Mouse (Mus musculus): ENCODE results near the gene Rasgef1a. TPM values are rescaled to one million over a fixed set of nuclear protein-coding genes. Genes with fewer than 3 reads are reported as not detected.
A peak's percentile ranks its signal among the peaks of the same experiment; 100 is the strongest.

Gene Rasgef1a
- total RNA-seq, 1 experiment from 2014 or later = 0.70 TPM

- peak; percentile 13; the same call in 1 of the 2 replicates for ATAC-seq (ENCODE audit: extremely low read depth, insufficient number of reproducible peaks, low FRiP score, poor library complexity, severe bottlenecking)
These were observed 55.2 kb downstream of the Rasgef1a start for GRCm38 (mm10) chr6:118066199-118067081.

DNA sequence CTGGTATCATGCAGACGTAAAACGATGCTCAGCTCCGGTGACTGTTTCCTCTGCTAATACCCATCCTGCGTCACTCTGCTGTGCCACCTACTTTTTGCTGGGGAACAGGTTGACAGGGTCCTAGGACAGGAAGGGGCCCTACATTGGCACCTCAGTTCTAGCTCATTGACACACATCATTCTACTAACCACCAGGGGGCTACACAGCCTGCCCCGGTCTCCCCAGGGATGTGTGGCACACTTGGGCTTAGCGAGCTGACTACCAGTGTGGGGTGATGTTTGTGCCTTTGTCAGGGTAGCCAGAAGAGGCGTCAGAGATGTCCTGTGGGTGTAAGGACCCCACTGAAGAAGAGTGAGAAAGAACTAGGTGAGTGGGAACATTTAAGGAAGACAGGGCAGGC lies 56.5 kb downstream of the Rasgef1a start:
- ATAC-seq (ENCODE audit: extremely low read depth, insufficient number of reproducible peaks, low FRiP score, poor library complexity, severe bottlenecking) = no peak

GRCm38 (mm10) chr6:118070321-118071012 lies 59.2 kb downstream of the Rasgef1a start:
- ATAC-seq (ENCODE audit: extremely low read depth, insufficient number of reproducible peaks, low FRiP score, poor library complexity, severe bottlenecking) = no peak

- no peak for ATAC-seq (ENCODE audit: extremely low read depth, insufficient number of reproducible peaks, low FRiP score, poor library complexity, severe bottlenecking)
These were observed 59.7 kb downstream of the Rasgef1a start for GRCm38 (mm10) chr6:118071013-118071350.

- ATAC-seq (ENCODE audit: extremely low read depth, insufficient number of reproducible peaks, low FRiP score, poor library complexity, severe bottlenecking) = no peak
These were observed 60.2 kb downstream of the Rasgef1a start for GRCm38 (mm10) chr6:118071416-118071815.

DNA sequence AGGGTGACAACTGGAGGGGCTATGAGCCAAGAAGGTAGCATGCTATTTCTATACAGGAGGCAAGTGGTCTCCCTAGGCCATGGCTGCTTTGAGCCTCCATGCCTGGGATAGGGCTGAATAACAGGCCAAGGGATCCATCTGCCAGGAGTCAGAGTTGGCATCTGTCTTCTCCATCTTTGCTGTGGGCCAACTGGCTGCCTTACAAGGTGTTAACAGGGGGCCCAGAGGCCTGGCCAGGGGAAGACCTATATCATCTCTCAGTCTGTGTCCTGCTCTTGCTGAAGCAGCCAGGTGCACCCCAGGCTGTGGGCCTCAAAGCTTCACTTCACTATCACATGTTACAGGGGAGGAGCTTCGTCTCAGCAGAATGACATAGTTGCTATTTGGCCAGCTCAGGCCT lies 60.9 kb downstream of the Rasgef1a start:
- ATAC-seq (ENCODE audit: extremely low read depth, insufficient number of reproducible peaks, low FRiP score, poor library complexity, severe bottlenecking) = no peak

GRCm38 (mm10) chr6:118074151-118074550 lies 62.9 kb downstream of the Rasgef1a start:
- no peak for ATAC-seq (ENCODE audit: extremely low read depth, insufficient number of reproducible peaks, low FRiP score, poor library complexity, severe bottlenecking)

- no peak for ATAC-seq (ENCODE audit: extremely low read depth, insufficient number of reproducible peaks, low FRiP score, poor library complexity, severe bottlenecking)
These were observed 65.0 kb downstream of the Rasgef1a start for GRCm38 (mm10) chr6:118076256-118076655.

GRCm38 (mm10) chr6:118076748-118077147 lies 65.5 kb downstream of the Rasgef1a start:
- ATAC-seq (ENCODE audit: extremely low read depth, insufficient number of reproducible peaks, low FRiP score, poor library complexity, severe bottlenecking) = no peak

DNA sequence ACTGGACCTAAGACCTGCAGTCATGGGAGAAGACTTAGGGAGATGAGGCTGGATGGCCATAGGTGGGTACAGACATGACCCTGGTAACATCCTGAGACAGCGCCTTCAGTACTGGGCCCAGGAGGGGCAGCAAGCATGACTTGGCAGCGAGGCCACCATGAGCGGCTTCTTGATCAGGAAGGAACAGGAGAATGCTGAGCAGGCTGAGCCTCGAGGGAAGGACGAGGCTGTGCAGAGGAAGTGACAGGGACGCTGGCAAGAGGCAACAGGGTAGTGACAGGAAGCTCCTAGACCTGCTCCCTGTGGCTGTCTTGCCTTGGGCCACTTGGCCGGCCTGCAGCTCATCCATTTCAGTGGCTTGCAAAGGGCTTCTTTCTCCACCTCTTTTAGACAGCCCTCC lies 66.2 kb downstream of the Rasgef1a start:
- no peak for ATAC-seq (ENCODE audit: extremely low read depth, insufficient number of reproducible peaks, low FRiP score, poor library complexity, severe bottlenecking)

DNA sequence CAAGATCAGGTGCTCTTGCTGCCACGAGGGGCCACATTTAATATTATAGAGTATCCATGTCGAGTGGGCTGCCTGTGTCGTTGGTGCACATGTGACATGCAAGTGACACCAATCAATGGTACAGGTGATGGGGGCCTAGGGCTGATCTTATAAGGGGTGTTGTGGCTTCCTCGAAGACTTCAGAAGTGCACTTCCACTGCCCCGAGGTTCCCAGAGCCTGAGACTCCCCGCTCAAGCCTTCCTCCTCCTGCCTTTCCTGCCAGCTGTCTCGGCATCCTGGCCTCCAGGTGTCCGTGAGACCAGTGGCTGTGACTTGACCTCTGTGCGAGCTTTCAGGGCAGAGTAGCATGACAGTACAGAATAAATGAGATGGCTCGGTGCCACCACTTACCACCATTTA lies 67.5 kb downstream of the Rasgef1a start:
- no peak for ATAC-seq (ENCODE audit: extremely low read depth, insufficient number of reproducible peaks, low FRiP score, poor library complexity, severe bottlenecking)

DNA sequence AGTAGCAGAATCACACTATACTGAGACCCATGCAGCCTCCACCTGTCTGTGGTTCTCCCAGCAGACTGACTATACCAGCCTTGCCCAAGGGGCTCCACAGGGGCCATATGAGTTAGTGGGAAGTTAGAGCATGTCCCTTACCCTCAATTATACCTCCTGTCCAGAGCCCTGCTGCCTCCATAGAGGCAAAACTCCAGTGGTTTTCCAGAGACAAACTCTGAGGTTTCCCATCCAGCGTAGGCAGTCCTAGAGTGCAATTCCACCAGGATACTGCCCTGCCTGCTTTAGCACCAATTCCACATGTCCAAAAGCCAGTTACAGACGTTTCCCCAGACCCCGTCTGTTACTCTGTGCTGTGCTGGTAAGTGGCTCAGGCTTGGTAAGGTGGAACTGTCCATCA lies 68.1 kb downstream of the Rasgef1a start:
- ATAC-seq (ENCODE audit: extremely low read depth, insufficient number of reproducible peaks, low FRiP score, poor library complexity, severe bottlenecking) = no peak

DNA sequence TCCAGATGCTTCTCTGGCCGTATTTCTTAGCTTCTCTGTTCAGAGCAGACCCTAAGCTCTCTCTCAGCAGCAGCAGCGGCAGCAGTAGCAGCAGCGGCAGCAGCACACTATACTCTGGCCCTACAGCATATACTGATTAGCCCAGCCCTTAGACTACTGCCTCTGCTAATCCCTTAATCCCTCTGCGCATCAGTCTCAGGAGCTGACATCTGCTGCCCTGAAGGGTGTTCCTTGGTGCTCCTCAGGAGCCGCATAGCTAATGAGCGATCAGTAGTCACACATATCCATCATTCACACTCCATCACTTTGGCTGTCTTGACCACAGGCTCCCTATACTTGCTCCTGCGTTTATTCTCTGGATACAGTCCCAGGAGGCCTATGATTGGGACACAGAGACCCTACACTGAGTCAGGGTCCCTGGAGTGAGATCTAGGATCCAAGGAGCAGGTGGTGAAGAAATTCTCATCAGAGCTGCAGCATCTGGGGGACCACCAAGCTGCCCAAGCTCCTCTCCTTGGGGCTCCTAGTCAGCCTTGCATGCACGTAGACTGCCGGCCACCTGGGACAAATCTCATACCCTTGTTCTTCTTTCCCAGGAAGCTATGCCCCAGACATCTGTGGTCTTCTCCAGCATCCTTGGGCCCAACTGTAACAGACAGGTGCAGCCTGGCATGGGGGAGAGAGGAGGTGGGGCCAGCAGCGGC lies 68.7 kb downstream of the Rasgef1a start:
- ATAC-seq (ENCODE audit: extremely low read depth, insufficient number of reproducible peaks, low FRiP score, poor library complexity, severe bottlenecking) = no peak

- ATAC-seq (ENCODE audit: extremely low read depth, insufficient number of reproducible peaks, low FRiP score, poor library complexity, severe bottlenecking) = no peak
These were observed 69.5 kb downstream of the Rasgef1a start for GRCm38 (mm10) chr6:118080711-118081110.

GRCm38 (mm10) chr6:118082384-118082783 lies 71.1 kb downstream of the Rasgef1a start:
- no peak for ATAC-seq (ENCODE audit: extremely low read depth, insufficient number of reproducible peaks, low FRiP score, poor library complexity, severe bottlenecking)

GRCm38 (mm10) chr6:118083608-118084007 lies 72.4 kb downstream of the Rasgef1a start:
- ATAC-seq (ENCODE audit: extremely low read depth, insufficient number of reproducible peaks, low FRiP score, poor library complexity, severe bottlenecking) = no peak

DNA sequence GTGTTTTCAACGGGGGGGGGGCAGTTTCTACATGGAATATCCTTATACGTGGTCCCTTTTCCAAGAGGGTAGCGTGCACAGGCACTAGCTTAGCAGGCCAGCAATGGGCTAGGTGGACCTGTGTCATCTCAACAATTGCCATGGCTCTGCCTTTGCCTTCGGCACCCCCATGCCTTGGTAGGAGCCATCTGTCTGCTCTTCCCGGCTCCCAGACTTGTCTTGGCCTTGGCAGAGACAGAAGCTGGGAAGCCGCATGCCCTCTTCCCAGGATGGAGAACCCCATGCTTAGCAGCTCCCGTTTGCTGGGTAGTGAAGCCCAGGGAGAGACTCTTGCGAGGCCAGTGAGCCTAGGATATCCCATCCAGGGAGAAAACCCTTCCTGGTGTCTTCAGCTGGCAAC lies 73.4 kb downstream of the Rasgef1a start:
- no peak for ATAC-seq (ENCODE audit: extremely low read depth, insufficient number of reproducible peaks, low FRiP score, poor library complexity, severe bottlenecking)

DNA sequence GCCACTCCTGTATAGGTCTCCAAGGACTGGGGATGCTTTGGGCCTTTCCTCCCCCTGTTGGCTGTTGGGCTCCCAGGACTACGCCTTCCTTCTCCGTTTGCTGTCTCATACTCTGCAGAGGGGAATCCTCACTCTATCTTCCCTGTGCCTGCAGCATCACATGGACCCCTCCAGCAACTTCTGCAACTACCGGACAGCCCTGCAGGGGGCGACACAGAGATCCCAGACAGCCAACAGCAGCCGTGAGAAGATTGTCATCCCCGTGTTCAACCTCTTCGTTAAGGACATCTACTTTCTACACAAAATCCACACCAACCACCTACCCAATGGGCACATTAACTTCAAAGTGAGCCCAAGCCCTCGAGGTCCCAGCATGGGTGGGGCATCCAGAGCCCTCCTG lies 76.7 kb downstream of the Rasgef1a start:
- no peak for ATAC-seq (ENCODE audit: extremely low read depth, insufficient number of reproducible peaks, low FRiP score, poor library complexity, severe bottlenecking)

- ATAC-seq (ENCODE audit: extremely low read depth, insufficient number of reproducible peaks, low FRiP score, poor library complexity, severe bottlenecking) = no peak
These were observed 77.7 kb downstream of the Rasgef1a start for GRCm38 (mm10) chr6:118088750-118089440.
